Mouse (Mus musculus) natural killer cell, adult 2 months (primary cell): ENCODE results near the gene 1700080O16Rik.

ENCODE experiments used
- DNase-seq, 2 experiments: peaks; one replicate each; pipeline ENCODE4 v3.0.0; 2022; ENCODE audit warnings: low spot score in 2 of 2

The 1700080O16Rik gene

DNA sequence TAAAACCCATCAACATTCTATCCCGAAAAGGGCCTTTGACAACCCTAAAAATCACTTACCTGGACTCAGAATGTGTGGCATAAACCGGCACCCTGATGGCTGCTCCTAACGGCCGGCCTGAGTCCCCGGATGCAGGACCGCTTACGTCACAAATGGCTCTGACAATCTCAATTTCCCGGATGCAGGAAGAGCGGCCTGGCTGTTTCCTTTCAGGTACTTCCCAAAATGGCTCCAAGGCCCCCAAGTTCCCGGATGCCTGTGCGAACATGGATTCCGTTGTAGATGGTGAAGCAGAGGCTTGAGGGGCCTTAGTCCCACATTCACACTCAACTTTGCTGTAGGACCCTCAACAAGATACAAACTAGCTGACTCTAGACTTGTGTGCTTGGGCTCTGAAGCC is at the start of gene 1700080O16Rik:
Gene 1700080O16Rik (minus strand): TSS at position 101 of the 400 bp plus-strand sequence.
- DNase-seq, result no peak

DNA sequence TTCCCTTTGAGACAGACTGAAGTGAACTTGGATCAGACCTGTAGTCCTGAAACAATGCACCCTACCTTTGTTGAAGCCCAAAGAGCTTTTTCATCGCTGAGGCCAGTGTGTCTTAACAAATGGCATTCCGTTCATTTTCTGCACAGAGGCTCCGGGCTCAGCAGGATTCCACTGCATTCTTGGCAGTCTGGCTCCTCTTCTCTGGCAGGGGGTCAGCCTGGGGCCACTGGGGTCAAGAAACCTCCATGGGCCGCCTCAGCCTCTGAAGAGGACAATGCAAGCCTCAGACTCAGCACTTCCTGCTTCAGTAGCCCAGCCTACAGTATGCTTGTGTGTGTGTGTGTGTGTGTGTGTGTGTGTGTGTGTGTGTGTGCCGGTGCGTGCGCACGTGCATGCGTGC is 45.1 kb upstream of the 1700080O16Rik start:
- DNase-seq, result no peak

DNA sequence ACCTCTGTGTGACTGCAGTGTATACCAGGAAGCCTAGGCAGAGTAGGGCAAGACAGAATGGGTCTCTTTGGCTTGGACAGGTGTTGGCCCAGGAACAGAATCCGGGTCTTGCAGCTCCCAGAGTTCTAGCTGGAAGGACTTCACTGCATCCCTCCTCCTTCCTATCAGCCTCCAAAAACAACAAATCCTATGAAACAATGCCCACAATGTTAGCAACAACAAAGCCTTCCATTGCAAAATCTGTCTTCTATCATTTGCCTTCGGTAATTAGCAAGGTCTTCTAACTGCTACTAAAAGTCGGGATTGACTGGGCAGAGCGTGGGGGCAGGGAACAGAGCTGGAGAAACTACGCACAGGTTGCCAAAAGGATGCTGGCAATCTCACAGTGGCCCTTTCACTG is 27.5 kb upstream of the 1700080O16Rik start:
- no peak for DNase-seq

DNA sequence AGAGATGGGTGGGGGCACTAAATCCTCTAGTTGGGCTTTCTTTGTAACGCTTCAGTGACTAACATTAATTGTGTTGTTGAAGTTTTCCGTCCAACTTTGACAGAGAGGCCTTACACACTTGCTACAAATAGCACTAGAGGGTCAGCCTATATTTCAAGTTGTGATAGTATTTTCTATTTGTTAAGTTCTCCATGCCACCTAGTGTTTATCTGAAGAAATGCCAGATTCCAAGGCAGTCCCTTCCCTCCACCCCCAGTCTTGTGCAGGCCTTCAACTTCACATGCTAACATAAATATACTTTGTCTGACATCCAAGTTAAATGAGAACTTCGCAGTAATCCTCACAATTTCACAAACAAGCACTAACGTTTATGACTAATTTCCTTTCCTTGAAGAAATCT is 26.9 kb upstream of the 1700080O16Rik start:
- DNase-seq, result no peak

DNA sequence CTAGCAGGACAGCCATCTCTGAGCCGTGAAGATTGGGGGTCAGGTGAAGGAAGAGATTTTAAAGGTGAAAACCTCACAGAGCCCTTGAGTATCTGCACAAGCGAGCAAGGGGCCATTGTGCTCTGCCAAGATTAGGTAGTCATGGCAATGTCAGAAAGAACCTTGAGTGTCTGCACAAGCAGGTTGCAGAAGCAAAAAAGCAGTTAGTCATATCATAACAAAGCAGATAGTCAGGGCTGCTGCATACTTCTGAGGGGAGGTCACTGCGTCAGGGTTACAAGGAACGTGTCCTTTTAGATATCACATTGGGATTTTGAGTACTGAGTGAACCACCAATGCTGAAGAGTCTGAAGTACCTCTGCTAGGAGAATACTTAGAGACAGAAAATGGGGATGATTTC is 3.8 kb upstream of the 1700080O16Rik start:
- no peak for DNase-seq

DNA sequence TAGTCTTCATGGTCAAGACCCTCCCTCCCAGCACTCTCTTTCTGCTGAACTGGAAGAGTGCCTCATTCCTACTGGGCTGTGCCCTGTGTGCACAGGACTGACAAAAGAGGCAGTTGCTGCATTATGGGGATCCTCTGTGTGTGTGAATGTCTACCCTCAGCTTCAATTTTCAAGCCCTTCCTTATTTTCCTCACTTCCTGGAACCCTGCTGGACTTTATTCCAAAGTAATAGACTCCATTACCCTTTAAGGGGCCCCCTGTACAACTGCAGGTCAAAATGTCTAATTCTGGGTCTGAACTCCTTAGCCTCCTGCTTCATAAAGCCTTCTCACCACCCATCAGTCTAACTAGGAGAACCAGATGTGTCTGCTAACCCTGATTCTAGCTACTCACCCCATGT is 2.0 kb upstream of the 1700080O16Rik start:
- no peak for DNase-seq

DNA sequence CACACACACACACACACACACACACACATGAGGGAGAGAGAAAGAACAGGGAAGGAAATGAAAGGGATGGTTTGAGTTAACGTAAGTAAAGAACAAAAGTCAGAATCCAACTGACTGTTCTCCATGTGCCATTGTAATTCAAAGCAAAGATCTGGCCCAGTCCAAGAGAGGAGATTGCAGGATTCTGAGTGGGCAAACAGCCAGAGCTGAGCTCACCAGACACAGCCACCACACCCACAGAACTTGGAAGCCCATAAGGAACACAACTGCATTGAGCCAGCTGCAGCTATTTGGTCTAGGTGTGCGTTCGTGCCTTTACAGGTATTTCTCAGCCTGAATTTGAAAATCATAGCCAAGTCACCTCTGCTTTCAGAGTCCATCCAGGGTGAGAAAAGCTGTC is 24.5 kb downstream of the 1700080O16Rik start:
- no peak for DNase-seq

DNA sequence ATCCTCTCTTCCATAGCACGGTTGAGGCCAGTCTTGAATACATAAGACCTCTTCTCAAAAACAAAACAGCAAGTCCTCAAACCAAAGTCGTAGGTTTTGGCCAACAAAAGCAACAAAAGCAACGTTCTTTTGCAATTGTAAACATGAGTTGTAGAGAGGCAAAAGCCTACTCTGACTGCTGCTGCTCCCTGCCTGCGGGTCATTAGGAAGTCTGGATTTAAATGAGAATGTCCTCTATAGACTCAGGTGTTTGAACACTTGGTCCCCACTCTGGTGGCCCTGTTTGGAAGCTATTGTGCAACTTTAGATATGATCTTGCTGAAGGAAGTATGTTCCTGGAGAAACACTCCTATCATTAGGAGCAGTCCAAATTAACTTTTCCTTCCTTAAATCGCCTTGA is 34.5 kb downstream of the 1700080O16Rik start:
- DNase-seq, result no peak

DNA sequence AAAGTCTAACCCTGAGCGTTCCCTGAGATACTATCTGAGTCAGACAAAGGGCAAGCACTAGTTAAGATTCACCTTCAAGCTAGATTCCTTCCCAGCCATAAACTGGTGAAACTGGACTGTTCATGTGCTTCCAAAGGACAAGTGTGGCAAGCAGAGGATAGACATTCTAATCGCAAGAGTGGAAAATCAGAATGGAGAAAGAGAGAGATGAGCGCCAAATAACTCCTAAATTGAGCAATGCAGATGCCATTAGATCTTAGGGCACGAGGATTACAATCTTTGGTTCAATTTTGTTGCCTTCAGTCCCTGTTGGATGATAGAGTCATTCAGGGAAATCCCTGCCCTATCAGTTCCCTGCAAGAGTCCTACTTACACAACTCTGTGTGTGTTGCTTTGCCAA is 53.5 kb downstream of the 1700080O16Rik start:
- DNase-seq, result no peak
